Mouse (Mus musculus) lung, postnatal 14 days (tissue): ENCODE measurements around the gene Hbb-bs.
"Not testable (repeated sequence)": the region's sequence is repeated elsewhere in the genome, so short reads cannot be mapped to it uniquely, and the experiment has no call there.

Experiments used
- DNase-seq: peaks from one replicate; pipeline ENCODE4 v3.0.0; 2021

Hbb-bs gene

DNA sequence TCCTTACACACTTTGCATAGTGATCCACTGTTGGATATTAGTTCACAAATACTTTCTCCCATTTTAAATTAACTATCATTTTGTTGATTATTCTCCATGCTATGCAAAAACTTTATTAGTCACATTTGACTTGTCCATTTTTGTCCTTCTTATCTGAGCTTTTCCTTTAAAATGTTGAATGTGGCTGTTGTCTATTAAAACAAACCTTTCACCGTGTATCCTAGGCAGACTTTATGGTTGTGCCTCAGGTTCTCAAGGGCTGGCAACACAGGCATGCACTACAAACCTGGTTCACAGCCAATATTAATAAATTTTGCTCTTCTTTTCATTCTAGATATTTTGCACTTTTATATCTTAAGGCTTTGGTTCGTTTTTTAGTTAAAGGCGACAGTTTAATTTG lies 17.1 kb downstream of the Hbb-bs start:
- no peak for DNase-seq

DNA sequence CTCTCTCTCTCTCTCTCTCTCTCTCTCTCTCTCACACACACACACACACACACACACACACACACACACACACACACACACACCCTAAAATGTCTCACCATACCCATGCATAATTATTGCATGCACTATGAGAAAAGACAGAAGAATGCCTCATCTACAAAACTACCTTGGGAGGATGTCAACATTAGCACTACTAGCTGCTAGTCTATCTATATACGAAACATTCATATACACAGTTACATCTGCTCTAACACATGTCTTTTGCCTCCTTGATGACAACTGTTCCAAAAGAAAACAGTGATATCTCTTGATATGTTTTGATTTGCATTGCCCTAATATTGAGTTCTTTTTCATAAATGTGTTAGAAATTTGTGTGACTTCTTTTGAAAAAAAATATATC lies 17.6 kb downstream of the Hbb-bs start:
- no peak for DNase-seq

DNA sequence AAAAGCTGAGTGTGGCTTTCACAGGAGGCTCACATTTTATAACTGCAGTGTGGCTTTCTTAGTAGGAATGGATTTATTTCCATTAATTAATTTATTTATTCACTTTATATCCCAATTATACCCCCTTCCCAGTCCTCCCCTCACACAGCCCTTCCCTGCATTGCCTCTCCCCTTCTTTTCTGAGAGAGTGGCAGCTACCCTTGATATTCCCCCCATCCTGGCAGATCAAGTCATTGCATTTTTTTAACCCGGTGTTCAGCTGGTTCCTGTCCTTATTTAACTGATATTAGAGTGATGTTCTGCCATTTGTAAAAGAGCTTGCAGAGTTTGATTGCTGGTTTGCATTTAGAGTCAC lies 18.1 kb downstream of the Hbb-bs start:
- no peak for DNase-seq

DNA sequence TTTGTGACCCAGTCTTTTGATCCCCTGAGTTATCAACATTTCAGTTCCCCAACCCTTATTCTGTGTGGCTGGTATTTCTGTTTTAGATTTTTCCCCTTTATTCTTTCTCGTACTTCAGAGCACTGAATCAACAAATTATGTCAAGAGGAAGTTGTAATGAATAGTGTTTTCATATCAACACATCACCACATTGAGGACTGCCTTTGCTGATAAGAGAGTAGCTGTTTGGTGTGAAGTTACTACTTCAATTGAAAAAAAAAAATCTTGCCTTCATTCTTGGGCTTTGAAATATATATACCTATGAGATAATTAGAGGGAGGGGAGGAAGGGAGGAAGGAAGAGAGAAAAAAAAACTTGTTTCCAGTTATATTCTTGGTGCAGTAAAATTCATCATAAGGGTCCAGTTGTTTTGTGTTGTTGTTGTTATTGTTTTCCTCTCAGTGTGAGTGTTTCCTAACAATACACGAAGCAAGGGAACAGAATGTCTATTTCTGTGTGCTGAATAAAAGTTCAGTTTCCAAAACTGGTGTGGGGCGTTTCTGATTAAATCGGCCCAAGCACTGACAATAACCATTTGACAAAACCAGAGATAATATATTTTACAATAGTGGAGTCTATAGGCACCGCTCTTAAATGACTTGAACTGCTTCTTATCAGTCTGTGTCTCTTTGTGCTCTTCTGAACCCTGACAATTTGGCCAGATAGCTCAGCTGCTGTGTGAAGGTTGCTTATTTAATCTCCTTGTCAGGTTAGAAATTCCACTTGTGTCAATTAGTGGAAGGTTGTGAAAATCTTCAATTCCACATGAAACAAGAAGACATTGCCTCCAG lies 18.7 kb downstream of the Hbb-bs start:
- DNase-seq, result no peak

DNA sequence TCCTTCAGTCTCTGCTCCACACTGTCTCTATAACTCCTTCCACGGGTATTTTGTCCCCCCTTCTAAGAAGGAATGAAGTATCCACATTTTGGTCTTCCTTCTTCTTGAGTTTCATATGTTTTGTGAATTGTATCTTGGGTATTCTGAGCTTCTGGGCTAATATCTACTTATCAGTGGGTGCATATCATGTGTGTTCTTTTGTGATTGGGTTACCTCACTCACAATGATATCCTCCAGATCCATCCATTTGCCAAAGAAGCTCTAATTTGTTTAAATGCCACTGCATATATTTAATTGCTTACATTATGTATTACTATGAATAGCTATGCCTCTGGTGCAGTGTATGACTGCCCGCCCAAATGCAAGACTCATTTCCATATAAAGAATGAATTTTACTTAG lies 19.8 kb downstream of the Hbb-bs start:
- DNase-seq, result not testable (repeated sequence)

DNA sequence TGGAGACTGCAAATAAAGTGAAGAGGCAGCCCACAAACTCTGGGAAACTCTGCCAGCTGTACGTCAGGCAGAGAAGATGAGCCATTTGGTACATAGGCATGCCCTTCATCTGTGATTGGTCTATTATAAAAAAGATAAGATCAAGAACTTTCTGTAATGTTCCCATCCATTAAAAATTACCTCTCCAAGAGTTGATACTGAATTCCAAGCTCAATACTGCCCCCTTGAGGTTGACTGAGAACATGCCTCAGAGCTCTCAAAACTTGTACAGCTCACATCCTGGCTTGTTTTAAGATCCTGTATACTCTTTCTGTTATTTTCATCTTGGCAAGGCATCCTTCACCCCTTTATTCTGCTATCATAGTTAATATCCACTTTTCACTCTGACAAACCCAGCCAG lies 21.0 kb downstream of the Hbb-bs start:
- DNase-seq, result no peak

DNA sequence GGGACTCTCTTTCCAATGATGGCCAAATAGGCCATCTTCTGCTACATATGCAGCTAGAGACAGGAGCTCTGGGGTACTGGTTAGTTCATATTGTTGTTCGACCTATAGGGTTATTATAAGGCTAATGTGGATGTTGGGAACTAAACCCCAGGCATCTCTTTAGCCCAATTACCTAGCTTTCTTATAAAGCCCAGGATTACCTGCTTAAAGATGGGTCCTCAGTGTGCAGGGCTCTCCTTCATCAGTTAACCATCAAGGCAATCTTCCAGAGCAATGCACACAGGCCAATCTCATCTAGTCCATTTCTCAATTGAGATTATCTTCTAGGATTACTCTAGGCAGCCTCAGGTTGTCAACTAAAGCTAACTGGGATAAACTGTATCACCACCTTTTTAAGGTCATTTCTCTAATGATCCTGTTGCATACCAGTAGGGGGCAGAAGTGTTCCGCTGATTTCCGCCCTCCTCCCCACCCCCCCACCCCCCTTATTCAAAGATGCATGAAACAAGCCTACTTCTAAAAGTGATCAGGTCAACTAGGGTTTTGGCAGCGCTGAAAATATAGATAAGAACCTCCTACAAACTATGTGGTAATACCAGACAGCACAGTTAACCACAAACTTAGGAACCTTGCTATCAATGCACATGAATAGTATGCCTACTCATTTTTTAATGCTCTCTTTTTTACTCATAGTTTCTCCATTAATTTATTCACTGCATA lies 35.1 kb downstream of the Hbb-bs start:
- DNase-seq, result no peak

DNA sequence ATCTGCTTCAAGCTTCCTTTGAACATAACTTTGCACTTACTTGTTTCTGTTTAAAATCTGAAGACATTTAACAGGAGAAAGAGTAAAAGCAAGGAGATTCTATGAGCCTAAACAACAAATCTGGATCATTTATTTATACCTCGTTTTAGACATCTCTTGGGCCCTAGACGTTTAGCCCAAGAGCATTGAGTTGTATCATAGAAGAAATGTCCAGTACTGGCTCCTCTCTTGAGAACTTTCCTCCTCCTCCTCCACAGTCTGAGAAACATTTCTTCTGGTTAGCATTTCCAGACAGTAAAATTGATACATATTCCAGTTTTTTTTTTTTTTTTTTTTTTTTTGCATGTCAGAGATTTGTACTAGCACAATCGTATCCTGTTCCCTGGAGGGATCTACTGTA lies 36.2 kb downstream of the Hbb-bs start, which contains the start of gene Olfr67:
Gene Olfr67, minus strand, starts transcription at position 101 of the 400 bp plus-strand sequence.
- no peak for DNase-seq

DNA sequence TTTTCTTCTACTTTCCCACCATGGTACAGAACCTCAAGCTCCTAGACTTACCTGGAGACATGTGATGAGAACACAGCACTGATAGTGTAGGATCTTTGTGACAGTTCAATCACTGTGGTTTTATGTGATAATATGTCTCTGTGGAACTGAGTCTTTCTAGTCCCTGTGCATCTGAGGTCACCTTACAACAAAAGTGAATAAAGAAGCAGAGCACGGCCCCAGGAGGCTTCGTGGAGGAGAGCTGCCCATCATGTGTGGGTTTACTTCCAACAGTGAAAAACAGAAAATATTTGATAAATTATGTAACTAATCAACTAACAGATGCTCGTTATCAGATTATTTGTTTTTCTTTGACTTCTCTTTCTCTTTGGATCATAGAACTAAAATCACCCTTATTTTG lies 48.3 kb downstream of the Hbb-bs start, which contains the start of gene Olfr68:
Gene Olfr68, minus strand, starts transcription at position 101 of the 400 bp plus-strand sequence.
- no peak for DNase-seq

DNA sequence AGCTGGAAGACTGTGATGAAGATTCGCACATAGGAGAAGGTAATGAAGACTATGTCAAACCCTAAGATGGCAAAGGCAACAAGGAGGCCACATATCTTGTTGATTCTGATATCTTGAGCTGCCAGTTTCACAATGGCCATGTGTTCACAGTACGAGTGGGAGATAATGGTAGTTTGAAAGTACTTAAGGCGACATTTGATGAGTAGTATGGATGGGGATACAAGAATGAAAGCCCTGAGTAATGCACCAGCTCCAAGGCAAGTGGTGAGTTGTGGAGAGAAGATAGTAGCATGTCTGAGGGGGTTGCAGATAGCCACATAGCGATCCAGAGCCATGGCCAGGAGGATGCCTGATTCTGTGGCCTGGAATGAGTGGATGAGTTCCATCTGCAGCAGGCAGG lies 50.2 kb downstream of the Hbb-bs start:
- DNase-seq, result not testable (repeated sequence)
